Mouse (Mus musculus) spleen, postnatal 4 days (tissue): ENCODE results near the gene Nup85.

Source experiments
- DNase-seq, 2 experiments: peaks; one replicate each; pipeline ENCODE4 v3.0.0; 2022; ENCODE audit warnings: low spot score in 2 of 2

Gene Nup85

DNA sequence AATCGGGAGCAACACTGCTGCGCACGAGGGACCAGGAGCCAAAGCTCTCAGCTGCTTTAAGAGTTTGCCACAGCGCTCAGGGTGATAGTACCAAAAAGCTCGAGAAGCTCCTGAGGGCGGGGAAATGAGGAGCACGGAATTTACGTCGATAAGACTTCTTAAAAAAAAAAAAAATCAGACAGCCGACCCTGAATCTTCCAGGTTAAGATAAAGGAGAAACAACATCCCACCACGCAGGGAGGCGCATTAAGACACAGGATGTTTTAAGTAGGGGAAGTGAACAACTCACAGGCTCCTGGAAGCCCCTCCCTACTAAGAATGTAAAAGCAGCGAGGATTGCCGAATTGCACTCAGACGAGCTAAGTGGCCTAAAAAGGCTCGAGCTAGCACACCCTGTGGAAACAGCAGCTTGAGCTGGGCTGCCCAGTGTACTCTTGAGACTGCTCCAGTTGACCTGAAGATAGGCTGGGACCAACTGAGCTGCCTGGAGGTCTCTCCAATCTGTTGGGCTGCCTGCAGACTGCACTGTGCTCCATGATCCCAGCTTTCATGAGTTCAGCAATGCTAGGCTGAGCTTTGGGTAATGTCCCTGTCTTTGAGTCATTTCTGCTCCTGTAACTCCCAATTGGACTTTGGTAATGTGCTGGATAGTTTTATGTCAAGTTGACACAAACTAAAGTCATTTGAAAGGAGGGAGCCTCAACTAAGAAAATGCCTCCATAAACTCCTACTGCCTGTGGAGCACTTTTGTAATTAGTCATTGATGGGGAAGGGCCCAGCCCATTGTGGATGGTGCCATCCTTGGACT lies 49.1 kb downstream of the Nup85 start:
- peak; percentile 45 to 70 for DNase-seq

DNA sequence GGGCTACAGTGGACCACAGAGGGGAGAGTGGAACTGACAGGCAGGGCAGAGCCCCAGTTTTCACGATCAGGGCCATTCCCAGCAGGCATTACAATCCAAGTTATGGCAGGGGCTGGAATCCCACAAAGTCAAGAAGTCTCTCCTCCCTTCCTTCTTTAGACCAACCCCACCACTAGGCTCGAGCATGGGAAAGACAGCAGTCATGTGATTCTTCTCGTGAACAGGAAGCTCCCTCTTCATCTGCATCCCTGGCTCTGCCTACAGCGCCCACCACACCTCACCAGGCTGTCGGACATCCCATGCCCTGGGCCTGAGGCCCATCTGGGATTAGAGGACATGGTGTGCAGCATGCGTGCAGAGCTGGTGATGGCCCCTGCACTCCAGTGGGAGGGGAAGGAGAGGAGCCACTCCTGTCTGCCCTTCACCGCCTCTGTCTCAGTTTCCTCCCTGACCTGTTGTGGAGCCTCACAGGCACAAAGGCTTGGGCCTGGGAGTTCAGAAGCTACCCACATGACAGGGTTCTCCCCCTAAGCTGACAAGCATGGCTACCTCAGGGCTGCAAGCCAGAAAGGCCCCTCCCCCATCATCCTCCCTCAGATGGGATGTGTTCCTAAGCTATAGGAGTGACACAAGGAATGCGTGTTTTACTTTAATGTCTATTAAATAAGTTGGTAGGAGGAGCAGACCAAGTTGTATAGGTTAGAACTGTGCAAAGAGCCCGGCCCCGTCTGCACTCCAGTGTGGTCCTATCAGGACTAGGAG lies 50.3 kb downstream of the Nup85 start:
- DNase-seq: no peak

DNA sequence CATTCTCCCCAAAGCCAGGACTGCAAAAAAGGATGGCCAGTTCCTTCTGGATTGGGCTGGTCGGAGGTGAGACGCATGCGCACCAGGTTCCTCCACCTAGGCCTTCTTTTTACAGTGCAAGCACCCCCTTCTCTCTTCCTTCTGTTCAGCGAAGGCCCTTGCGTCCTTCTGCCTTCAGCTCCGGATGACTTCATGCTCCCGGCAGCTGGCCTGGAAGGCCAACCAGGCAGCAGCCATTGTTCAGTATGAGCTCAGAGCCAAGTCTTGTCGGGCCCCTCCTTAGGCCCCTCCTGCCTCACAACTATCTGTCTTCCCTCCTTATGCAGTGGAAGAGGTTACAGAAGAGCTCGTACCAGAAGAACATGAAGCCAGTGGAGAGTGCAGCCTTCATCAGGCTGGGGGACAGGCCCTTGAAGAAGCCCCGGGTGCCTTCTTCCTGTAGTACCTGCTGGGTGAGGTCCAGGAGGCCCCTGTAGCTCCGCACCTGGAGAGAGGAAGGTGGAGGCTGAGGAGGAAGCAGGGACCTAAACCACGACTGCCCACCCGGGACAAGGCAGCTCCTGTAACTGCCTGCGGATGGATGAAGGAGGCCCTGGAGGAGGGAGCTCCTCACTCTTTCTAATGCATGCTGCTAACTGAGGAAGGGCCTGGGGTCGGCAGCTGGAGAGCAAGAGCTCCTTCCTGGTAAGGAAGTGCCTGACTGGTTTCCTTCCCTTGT lies 51.0 kb downstream of the Nup85 start:
- no peak for DNase-seq

DNA sequence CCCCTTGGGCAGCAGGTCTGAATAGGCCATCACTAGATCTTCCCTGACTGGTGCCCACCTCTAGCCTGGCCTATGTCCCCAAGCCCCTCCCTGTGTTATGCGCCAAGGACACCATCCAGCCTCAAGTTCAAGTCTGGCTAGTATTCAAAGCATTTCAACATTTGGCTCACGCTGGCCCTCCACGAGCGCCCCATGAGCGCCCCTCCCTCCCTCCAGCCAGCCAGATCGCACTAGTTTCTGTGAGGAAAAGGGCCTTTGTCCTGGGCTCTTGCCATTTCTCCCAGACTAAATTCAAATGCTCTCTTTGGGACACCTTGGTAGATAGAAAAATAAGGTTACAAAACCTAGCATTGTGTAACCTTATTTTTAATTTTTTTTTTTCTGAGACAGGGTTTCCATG lies 51.6 kb downstream of the Nup85 start:
- DNase-seq: no peak

DNA sequence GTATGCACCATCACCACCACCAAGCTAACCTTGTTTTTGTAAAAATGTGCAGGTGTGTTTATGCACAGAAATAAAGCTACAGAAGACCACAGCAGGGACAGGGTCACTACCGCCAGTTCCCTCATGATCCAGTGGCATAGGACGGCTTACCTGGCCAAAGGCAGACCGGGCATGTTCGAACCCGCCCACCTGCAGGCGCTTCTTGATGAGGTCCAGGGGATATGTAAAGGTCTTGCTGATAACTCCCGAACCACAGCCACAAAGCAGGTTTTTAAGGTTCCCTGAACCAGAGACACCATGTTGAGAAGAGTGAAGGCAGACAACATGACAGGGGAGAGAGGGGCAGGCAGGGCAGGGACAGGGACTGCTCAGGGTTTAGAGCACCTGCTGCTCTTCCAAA lies 52.1 kb downstream of the Nup85 start:
- no peak for DNase-seq

DNA sequence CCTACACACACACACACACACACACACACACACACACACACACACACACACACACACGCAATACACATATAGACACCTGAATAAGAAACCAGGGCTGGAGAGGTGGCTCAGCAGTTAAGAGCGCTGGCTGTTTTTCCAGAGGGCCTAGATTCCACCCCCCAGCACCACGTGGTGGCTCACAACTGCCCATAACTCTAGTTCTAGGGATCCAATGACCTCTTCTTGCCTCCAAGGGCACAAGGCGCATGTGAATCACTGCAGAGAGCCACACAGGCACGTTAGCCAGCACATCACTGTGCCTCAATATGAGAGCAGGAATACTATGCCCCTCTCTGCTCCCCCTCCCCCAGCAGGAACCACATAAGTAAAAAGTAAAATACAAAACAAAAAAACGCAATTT lies 52.7 kb downstream of the Nup85 start:
- DNase-seq: no peak

DNA sequence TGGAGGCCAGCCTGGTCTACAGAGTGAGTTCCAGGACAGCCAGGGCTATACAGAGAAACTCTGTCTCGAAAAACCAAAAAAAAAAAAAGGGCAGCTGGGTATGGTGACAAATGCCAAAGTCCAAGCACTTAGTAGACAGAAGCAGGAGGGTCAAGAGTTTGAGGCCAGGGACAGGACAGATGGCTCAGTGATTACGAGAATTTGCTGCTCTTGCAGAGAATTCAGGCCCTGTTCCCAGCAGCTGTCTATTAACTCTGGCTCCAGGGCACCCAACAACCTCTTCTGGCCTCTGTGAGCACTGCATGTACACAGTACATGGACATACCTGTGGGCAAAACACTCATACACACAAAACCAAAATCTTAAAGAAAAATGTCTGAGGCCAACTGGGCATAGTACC lies 53.8 kb downstream of the Nup85 start:
- DNase-seq: no peak

DNA sequence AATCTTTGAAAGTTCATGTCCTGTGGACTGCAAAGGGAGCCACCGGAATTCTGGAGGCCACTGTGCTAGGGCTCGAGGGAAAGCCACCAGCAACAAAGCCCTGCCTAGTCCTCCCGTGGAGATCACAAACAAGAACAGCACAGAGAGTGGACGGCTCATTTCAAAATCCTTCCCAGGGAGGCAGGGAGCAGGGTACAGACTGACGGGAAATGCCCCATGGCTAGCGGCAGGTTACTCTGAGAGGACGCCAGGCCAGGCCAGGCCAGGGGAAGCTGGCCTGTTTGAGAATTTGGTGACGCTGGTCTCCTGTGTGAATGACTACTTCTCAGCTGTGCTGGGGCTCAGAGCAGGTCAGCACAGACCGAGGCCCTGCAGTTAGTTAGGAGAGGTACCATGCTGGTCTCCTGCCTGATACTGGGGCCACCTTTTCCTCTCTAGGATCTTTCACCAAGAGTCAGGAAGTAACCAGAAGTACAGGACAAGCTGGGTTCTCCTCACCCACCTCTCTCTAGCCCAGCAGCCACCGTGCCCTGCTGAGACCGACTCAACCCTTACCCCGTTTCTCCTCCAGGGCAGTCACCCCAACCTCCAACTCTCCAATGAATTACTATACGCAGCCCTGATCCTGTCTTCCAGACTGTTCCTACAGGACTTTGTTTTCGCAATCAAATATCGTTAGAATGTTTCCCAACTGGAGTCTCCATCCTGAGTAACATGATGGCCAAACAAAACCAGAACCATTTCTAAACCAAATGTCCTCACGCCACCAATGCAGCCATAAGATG lies 54.7 kb downstream of the Nup85 start:
- DNase-seq: no peak

DNA sequence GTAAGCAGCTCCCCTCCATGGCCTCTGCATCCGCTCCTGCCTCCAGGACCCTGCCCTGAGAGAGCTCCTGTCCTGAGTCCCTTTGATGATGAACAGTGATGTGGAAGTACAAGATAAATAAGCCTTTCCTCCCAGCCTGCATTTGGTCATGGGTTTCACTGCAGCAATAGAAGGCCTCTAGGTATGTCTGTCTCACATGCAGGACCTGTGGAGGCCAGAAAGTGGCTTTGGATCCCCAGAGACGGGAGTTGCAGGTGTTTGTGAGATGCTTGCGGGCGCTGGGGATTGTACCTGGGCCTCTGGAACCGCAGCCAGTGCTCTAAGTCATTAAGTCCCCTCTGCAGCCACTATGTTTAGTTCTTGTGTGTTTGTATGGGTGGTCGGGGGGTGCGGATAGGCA lies 55.7 kb downstream of the Nup85 start:
- DNase-seq: no peak

DNA sequence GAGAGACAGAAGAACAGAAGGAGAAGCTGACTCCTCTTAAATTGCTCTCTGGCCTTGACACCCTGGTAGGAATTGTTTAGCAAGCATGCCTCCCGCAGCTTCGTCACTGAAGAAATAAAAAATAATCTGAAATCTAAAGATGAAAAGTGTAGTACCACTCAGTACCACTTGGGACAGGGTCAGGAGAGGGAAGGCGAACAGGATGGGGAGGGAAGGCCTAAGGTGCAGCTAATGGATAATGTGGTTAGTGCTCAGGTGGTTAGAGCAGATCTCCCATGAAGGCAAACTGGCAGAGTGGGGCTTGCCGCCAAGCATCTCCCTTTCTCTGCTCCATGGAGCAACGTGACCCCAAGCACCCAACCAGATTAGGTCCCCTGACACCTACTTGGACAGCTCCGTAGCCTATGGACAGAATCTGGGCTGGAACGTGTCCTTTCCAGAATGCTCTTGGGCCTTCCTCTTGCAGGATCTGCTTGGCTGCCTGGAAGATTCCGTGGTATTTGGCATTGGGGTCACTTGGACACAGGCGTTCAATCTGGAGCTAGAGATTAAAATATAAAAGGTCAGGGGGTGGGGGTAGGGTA lies 59.3 kb downstream of the Nup85 start:
- no peak for DNase-seq

DNA sequence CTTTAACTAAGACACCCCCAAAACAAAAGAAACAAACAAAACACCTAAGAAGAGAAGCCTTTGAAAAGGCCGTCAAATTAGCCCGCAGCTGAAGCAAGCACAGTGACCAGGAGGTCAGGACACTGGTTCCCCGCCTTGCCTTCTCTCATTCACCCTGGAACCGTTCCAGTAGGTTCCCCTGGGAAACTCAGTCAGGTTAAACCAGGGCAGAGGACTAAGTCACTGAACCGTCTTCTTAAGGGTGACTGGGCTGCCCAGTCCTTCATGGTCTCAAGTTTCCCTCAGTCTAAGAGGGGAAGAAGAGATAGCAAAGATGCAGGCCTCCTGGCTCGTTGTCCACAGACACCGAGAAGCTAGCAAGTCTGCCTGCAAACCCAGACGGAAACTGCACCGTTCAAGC lies 61.6 kb downstream of the Nup85 start:
- no peak for DNase-seq

DNA sequence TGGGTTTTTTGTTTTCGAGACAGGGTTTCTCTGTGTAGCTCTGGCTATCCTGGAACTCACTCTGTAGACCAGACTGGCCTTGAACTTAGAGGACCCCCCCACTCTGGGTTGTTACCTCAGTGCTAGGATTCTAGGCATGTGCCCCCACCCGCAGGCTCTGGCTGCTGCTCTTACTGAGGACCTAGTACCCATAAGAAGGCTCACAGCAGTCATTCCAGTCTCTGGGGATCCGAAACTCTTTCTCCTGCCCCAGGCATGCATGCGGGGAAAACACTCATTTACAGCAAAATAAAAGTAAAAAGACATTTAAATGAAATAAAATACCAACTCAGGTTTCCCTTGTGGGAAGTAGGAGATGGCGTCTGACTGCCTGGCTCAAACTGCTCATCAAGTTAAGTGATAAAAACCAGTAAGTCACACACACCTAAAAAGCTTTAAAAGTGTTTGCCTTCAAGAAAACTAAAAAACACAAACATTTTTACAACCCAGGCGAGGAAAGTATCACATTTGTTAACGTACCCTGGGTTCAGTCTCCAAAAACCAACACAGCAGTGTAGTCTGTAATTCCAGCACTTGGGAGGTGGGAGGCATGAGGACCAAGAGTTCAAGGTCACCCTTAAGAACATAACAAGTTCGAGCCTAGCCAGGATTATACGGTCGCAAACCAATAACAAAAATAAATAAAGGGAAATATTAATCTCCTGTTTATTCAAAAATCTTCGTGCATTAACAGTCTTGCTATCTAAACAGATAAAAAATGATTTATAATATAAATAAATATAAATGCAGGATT lies 62.8 kb downstream of the Nup85 start:
- DNase-seq: no peak

DNA sequence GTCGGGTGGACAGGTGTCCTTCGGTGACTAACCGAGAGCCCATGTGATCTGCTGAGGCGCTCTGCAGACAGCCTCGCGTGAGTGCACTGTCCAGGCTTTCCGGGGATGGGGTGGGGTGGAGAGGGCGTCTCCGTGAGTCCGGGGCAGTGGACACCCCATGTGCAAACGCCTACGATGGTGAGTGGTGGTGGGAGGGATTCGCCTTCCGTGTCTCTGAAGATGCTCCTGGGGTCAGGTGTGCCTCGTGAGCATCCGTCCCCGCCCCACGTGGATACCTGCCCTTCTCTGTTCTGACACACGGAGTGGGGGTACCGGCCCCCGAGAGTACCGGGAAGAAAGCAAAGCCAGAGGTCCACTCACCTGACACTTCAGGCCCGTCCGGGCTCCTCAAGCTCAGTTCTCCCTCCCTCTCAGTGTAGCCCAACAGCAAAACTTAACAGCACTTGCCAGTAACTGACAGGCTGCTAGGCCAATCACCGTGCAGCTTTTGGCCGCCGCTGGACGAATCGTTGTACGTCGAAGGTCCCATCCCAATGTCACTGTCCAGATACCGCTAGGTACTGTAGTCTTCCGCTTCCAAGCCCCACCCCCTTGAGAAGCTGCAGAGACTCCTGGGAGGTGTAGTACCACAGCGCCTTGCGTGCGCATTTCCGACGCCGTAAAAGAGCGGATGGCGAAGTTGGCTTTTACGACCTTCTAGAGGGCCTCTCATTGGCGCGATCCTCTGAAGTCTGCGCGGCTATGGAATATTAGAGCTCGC lies 63.7 kb downstream of the Nup85 start, which contains the start of gene Slc25a19:
Gene Slc25a19 (minus strand): TSS at position 591 of the 760 bp plus-strand sequence.
- peak; percentile 98 for DNase-seq

DNA sequence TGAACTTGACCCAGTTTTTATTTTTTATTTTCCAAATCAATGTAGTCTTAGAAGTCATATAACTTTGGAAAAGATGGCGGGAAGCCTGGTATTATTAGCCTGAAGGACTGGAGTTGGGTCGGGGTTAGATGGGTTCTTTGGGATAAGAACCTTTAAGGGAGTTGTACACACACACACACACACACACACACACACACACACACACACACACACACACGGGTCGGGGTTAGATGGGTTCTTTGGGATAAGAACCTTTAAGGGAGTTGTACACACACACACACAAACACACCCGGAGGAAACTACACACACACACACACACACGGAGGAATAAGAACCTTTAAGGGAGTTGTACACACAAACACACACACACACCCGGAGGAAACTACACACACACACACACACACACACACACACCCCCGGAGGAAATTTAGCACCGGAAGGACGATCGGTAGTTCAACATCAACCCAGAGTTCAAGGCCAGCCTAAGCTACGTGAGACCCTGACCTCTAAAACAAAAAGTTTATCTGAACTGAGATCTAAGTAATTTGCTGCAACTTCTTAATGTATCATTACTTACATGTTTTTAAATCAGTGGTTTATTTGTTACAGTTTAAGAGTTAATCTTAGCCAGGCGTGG lies 64.3 kb downstream of the Nup85 start:
- no peak for DNase-seq

DNA sequence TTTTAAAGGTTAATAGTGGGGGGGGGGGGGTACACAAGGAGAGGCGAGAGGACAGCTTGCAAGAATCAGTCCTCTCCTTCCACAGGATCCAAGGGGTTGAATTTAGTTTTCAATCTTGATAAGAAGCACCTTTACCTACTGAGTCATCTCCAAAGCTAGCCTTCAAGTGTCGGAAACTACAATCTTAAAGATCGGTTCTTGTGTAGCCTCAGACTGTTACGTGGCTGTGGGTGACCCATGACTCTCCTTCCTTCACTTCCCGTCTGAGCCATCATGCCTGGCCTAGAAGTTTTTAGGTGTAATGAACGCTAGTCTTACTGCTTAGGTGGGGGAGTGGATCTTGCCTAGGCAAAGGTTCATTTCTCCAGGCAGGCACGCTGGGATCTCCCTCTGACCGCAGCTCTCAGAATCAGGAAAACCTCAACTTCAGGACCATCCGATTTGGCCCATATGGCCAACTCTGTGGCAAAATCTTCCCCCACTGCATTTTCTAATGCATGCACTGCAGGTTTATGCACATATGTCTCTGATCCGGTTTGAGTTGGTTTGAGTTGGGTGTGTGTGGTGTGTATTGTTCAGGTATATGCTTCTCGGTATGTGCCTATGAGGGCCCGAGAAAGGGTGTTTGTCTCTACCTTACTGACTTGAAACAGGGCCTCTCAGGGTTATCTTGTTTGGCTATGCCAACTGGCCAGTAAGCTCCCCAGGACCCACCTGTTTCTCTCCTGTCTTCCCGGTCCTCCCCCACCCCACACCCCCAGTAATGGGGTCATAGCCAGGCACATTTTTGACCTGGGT lies 65.7 kb downstream of the Nup85 start:
- DNase-seq: no peak

DNA sequence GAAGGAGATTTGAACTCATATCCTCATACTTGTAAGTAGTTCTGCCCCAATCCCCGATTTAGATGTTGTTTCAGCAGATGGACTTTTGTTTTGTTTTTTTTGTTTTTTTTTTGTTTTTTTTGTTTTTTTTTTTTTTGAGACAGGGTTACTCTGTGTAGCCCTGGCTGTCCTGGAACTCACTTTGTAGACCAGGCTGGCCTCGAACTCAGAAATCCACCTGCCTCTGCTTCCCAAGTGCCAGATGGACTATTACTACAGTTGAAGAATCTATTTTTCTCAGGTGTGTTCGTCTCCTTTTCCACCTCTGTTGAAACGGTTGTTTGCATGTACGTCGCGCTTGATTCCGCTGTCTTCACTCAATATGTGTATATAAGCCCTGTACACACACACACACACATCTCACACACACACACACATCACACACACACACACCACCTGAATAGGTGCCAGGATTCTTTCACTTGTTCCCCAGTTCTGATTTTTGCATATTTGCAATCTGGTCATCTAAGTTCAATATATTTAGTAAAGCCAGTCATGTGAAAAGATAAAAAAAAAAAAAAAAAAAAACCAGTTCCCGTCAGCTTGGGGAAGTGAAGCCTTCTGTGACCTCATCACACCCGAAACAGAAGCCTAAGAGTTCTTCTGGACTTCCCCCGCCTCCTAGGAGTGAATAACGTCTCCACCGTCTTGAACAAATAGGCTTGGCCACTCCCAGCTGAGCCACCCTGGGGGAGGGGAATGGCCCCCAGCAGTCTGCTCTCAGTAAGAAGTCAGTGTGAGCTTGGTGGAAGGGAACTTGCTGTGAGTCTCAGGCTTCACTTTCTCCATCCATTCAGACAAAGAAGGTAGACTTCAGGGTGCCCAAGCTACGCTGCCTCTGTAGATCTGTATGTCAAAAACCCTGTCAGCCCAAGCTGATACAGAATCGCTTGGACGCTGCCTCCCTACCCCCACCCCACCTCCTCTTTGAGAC lies 66.6 kb downstream of the Nup85 start:
- peak; percentile 73 to 79 for DNase-seq

DNA sequence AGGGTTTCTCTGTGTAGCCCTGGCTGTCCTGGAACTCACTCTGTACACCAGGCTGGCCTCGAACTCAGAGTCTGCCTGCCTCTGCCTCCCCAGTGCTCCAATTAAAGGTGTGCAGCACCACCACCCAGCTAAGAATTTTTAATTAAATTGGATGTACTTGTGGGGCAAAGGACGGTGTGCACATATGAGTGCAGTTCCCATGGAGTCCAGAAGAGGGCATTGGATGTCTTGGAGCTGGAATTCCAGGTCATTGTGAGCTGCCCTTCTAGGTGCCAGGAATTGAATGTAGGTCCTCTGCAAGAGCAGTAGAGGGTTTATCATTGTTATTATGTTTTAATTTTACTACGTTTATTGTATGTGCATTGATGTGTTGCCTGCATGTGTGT lies 67.3 kb downstream of the Nup85 start:
- DNase-seq: no peak
